Mouse (Mus musculus) ZHBTc4 (cell line): ENCODE results near the gene Mylk.
"Not testable (repeated sequence)": the region's sequence is repeated elsewhere in the genome, so short reads cannot be mapped to it uniquely, and the experiment has no call there.

Source experiments
- DNase-seq: peaks from one replicate; pipeline ENCODE4 v3.0.0-alpha.2; 2011; ENCODE audit warnings: low read depth, low spot score

Gene Mylk

GRCm38 (mm10) chr16:34768436-34768835, 23.4 kb downstream of the Mylk start:
- no peak for DNase-seq

GRCm38 (mm10) chr16:34770127-34770526, 25.1 kb downstream of the Mylk start:
- DNase-seq: no peak

DNA sequence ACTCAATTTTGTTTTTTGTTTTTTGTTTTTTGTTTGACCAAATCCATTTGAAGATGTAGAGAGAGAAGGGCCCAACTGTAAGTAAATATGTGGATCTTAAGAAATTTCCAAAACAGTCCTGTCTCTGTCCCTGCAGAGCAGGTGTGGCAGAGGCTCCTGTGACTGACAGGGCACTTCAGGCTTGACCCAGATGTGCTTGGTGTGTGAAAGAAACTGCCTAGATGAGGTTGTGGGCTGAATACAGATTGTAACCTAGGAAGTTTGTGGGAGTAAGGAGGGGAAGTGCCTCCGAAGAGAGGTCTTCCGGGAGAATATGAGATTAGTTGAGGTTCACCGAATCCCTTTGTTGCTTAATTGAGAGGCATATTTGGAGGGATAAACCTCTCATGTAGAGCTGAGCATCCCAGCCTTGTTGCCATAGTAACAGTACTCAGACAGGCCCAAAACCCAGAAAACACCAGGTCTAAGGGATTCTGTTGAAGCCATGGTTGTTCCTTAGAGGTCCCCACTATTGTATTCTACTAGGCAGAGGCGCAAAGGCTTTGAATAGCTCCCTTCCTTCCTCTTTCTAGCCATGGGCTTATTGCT, 27.5 kb downstream of the Mylk start:
- no peak for DNase-seq

GRCm38 (mm10) chr16:34782442-34782841, 37.4 kb downstream of the Mylk start:
- DNase-seq: no peak

DNA sequence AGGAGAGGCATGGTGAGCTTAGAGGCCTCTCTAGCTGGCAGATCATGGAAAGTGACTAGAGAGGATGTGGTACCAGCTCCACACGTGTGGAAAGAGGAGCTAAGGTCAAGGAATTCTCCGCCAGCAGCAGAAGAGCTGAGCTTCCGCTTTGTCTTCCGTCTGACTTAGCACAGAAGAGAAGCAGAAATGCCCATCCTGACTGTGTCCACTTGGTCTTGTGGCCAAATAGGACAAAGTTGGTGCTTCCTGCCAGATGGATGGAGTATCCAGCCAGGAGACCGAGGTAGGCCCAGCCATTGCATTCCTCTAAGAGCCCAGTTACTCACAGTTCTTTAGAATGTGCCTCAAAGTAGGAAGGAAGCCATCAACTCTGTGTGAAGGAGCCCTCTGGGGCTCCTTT, 38.5 kb downstream of the Mylk start:
- no peak for DNase-seq

DNA sequence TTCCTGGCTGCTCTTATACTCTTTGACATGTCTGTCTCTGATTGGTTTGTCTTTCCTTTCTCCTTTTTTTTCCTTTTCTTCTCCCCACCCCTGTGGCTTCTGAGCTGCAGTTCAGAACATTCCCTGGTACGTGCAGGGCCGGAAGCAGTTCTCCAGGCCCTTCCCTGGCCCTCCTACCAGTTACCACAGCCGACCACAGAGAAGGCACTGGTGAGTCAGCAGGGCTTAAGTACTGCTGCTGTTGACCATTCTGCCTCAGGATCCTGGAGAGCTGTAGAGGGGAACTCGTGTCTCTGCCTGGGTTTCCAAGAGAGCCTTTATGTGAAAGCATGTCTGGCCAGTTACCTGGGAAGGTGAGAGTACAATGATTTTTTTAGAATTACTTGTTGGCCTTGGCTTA, 39.7 kb downstream of the Mylk start:
- no peak for DNase-seq

DNA sequence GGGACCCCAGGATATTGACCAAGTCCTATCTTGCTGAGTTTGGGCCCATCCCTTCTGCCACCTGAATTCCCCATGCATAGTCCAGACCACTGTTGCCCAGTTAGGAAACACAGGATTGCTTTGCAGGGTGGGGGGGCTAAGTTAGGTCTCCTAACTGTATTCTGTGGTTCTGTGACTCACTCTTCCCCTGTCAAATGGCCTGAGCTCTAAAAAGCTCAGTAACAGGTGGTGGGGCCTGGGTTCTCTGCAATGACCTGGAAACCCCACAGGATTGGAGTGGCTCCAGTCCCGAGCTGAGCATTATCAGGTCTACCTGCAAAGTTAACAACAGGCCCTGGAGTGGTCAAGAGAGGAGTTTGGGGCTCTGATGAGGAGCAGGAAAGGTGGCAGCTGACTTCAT, 47.5 kb downstream of the Mylk start:
- no peak for DNase-seq

DNA sequence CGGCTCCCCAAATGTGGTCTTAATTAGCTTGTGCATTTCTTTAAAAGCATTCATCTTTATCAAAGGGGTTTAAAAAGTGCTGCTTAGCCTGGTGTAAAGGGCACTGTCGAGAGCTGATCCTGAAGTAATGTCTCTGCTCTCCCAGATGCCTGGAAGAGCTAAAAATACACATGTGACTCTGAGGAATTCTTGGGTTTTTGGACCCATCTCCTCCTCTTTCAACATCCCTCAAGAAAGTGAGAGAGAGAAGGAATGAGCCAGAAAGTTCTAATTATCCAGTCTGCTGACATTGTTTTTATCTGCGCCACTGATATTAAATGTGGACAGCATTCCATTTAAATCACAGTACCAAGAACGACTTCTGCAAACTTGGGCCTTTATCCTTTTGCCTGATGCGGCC, 48.0 kb downstream of the Mylk start:
- DNase-seq: no peak

- DNase-seq: no peak
Measured at GRCm38 (mm10) chr16:34801222-34801621, 56.2 kb downstream of the Mylk start.

DNA sequence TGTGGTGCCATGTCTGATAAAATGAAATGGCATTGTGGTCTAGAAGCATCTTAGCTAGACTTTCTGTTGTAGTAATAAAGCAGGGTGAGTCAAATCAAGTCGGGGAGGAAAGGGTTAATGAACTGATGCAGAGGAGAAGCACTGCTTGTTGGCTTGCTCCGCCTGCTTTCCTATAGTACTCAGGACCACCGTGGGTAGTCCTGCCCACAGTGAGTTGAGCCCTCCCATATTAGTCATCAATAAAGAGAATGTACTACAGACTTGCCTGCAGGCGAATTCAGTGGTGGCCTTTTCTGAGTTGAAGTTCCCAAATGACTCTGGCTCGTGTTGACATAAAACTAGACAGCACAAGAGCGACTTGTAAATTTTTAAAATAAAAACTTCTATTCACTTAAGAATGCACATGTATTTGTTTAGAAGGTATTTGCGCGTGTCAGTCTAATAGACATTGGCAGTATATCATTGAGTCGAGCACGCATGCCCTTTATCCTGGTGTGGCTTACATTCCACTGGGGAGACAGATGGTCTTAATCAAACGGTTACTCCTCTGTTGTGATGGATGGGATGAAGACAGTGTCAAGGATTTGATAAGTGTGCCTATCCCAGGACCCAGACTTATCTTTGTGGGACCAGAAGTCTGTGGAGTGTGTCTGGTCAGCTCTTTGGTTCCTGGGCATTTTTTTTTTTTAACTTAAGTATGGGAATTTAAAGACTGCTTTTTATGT, 59.4 kb downstream of the Mylk start:
- DNase-seq: no peak

GRCm38 (mm10) chr16:34806883-34807767, 62.1 kb downstream of the Mylk start:
- DNase-seq: peak; percentile 8

DNA sequence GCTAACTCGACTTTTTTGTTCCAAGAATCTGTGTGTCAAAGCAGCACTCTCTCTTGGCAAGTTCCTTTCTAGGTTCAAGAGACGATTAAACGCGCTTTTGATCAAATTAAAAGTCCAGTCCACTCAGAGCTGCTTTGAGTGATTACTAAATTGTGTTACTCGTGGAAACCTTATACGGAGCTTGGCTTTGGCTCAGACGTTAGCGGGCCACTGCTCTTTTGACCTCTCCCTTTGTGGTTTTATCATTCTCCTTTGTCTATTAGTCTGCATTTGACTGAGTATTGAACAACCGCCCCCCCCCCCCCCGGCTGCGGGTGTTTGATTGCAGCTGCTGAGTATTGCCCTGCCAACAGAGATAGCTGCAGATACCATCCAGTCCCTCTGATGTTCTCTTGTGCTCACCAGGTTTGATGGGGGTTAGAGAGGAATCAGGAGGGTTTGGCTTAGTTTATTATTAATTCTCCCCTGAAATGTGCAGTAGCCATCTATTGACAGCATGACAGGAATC, 62.8 kb downstream of the Mylk start:
- DNase-seq: no peak

DNA sequence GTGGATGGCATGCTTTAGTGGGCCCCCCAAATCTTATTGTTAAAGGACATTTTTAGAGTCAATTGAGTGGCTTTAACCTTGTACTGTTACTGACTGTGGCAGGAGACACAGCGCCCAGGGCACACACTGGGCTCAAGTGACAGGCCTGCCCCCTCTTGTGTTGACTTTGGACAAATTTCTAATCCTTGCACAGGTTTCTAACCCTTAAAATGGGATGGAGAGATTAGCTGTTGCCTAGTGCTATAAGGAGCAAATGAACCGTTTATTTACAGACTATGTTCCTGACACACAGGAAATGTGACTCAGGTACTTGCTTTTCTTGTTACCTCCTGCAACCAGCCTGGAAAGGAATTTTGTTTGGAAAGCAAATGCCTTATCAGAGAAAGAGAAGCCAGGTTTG, 67.2 kb downstream of the Mylk start:
- no peak for DNase-seq

GRCm38 (mm10) chr16:34813161-34813560, 68.2 kb downstream of the Mylk start:
- not testable (repeated sequence) for DNase-seq

GRCm38 (mm10) chr16:34813570-34813969, 68.6 kb downstream of the Mylk start:
- DNase-seq: no peak

DNA sequence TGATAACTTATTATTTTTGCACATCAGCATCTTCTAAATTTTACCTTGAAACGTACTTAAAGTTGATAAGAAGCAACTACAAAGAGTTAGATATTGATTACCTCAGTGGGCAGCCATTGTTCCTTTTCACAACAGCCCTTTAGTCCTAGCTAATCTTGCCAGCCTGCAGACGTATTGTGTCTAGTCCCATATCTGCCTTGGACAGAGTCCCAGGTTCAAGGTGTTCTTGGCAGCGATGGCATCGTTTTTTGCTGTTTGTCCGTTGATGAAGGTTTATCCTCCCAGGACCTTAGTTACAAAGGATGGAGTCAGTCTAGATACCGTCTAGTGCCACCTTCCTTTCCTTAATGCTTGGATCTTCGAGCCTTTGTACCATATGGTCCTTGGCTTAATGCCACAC, 69.6 kb downstream of the Mylk start:
- DNase-seq: no peak

DNA sequence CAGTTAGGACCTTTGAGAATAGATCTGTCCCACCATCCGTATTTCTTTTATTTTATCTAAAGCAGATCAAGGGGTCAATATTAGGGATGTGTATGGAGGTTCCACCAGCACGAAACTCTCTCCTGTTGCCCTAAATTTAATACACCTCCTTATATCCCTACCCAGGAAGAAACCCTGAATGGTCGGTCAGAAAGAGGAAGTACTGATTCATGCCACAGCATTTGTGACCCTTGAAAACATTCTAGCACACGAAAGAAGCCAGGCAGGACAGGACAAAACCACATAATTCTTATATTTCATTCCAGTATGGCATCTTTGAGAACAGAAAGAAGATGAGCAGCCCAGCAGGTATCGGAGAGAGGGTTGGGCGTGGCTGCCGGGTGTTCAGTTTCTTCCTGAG, 71.5 kb downstream of the Mylk start:
- DNase-seq: no peak

GRCm38 (mm10) chr16:34825111-34825744, 80.2 kb downstream of the Mylk start:
- no peak for DNase-seq

- DNase-seq: no peak
Measured at GRCm38 (mm10) chr16:34834477-34834876, 89.5 kb downstream of the Mylk start.

- DNase-seq: no peak
Measured at GRCm38 (mm10) chr16:34839004-34839703, 94.1 kb downstream of the Mylk start.

DNA sequence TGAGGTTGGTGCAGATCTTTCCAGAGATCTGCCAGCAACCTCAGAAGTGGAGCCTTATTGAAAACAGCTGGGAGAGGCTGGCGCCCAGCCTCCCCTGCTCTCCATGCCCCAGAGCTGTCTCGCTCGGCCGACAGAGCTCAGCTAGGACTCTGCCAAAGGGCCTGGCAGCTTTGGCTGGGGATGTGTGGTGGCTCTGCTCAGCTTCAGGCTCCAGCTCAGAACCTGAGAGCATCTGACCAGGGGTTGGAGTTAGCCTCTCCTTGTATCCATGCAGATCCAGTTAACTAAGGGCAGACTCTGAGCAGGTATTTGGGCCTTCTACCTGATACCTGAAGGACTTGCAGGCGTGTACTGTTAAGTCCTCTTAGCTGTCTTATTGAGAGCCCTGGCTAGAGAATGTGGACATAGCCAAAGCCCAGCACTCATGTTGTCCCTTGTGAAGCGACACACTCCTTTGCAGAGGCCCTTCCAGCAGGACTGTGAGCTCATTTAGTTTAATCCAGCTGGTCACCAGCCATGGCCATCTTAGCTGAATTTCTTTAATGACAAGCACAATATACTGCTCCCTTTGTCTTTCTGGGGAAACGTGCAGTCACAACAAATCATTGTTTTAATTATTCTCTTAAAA, 94.8 kb downstream of the Mylk start:
- no peak for DNase-seq
